Mouse (Mus musculus) macrophage (primary cell): ENCODE data around the gene Def8. TPM values are rescaled to one million over a fixed set of nuclear protein-coding genes. Genes with fewer than 3 reads are reported as not detected.
A peak's percentile ranks its signal among the peaks of the same experiment; 100 is the strongest.

Source experiments
- H3K27ac ChIP-seq: fragments of 350-480 bp; formaldehyde crosslinking; 2 replicates; pipeline ENCODE4 v1.9.0; 2021
- H3K36me3 ChIP-seq: fragments of 350-480 bp; formaldehyde crosslinking; 2 replicates; pipeline ENCODE4 v1.9.0; 2021; ENCODE audit errors: inconsistent target
- H3K4me3 ChIP-seq: fragments of 350-480 bp; formaldehyde crosslinking; 2 replicates; pipeline ENCODE4 v1.9.0; 2021; ENCODE audit errors: inconsistent target
- H3K79me2 ChIP-seq: fragments of 350-480 bp; formaldehyde crosslinking; 2 replicates; pipeline ENCODE4 v1.9.0; 2021; ENCODE audit errors: inconsistent target
- WGBS: methylation state at CpG from one replicate; pipeline ENCODE4 v1.1.7; 2026; ENCODE audit warnings: inconsistent platforms; ENCODE audit not compliant: missing documents; 5-methylcytosine and 5-hydroxymethylcytosine counted together
- polyA plus RNA-seq: library from polyadenylated mRNA; stranded (reverse); fragments of 250-400 nt; gene quantifications from 3 replicates; pipeline ENCODE4 v1.2.4, GENCODE M21; 2018; ENCODE audit warnings: inconsistent platforms
- total RNA-seq, 78 experiments: library from RNA; depleted of rRNA; stranded (reverse); fragments of 250-400 nt; gene quantifications; 1 replicate in 9 of 78; 2 replicates in 24 of 78; 3 replicates in 43 of 78; 4 replicates in 2 of 78; pipeline ENCODE4 v1.2.4; 2018; ENCODE audit warnings: inconsistent platforms in 56 of 78

Def8 gene
- total RNA-seq (2018; cell fraction: chromatin; rRNA removed): 10 to 100 TPM in 17 of 26 experiments, 1 to 10 TPM in 8, under 1 TPM in 1; 0.82 to 54.4 (median 18.3) TPM
- 10 to 100 TPM in 25 of 26 experiments, 1 to 10 TPM in 1; 9.4 to 44.3 (median 22.2) TPM for total RNA-seq (2018; cell fraction: cytosol; rRNA removed)
- 10 to 100 TPM in 18 of 26 experiments, 1 to 10 TPM in 8; 2.2 to 41.6 (median 17.1) TPM for total RNA-seq (2018; cell fraction: nucleus; rRNA removed)
- polyA plus RNA-seq: 10.3 to 15.7 TPM (median 13.9 TPM) in 3 replicates

- Histone ChIP-seq H3K36me3 (no peaks in the 10 kb centered on the region), H3K79me2 (no peaks in the 10 kb centered on the region), H3K4me3 (no peak within 1 kb of the TSS), H3K27ac (no peak within 1 kb of the TSS)
- 95% methylated on average over 7 of the region's 7 CpGs for WGBS
Observed at GRCm38 (mm10) chr8:123423441-123423840, at the start of gene Def8. TSS of gene Def8 (plus strand) at chr8:123423527.

GRCm38 (mm10) chr8:123374239-123374578, 49.1 kb upstream of the Def8 start:
- H3K27ac ChIP-seq: peak overlapping the region; percentile 90
- WGBS: under 1% methylated on average over 20 of the region's 20 CpGs
- peak overlapping the region; percentile 76 for H3K4me3 ChIP-seq
- H3K79me2 ChIP-seq: peaks cover 55% of the 10 kb centered on the region
- no peaks in the 10 kb centered on the region for H3K36me3 ChIP-seq

- 96% methylated on average over 10 of the region's 10 CpGs for WGBS
- Histone ChIP-seq H3K27ac (no peak overlapping the region), H3K4me3 (no peak overlapping the region), H3K79me2 (peaks cover 70% of the 10 kb centered on the region), H3K36me3 (peaks cover 13% of the 10 kb centered on the region; the same call in 1 of the 2 replicates)
Observed at GRCm38 (mm10) chr8:123375701-123376100, 47.6 kb upstream of the Def8 start.

- peaks cover 74% of the 10 kb centered on the region for H3K79me2 ChIP-seq
- H3K27ac ChIP-seq: no peak overlapping the region
- peaks cover 17% of the 10 kb centered on the region; the same call in 1 of the 2 replicates for H3K36me3 ChIP-seq
- WGBS: 85% methylated on average over 7 of the region's 8 CpGs
- H3K4me3 ChIP-seq: no peak overlapping the region
Observed at GRCm38 (mm10) chr8:123376106-123376505, 47.2 kb upstream of the Def8 start.

- H3K36me3 ChIP-seq: peaks cover 73% of the 10 kb centered on the region
- H3K27ac ChIP-seq: no peak overlapping the region
Observed at GRCm38 (mm10) chr8:123381711-123382110, 41.6 kb upstream of the Def8 start.

GRCm38 (mm10) chr8:123382516-123382915, 40.8 kb upstream of the Def8 start:
- H3K79me2 ChIP-seq: peaks cover 43% of the 10 kb centered on the region
- H3K36me3 ChIP-seq: peaks cover 81% of the 10 kb centered on the region
- WGBS: 98% methylated on average over 8 of the region's 8 CpGs
- no peak overlapping the region for H3K4me3 ChIP-seq
- no peak overlapping the region for H3K27ac ChIP-seq

More at GRCm38 (mm10) chr8:123381711-123382110, 41.6 kb upstream of the Def8 start:
- WGBS: 99% methylated on average over 4 of the region's 4 CpGs
- Histone ChIP-seq H3K79me2 (peaks cover 51% of the 10 kb centered on the region), H3K4me3 (no peak overlapping the region)

- peak overlapping the region; percentile 12; the same call in 1 of the 2 replicates for H3K27ac ChIP-seq
- H3K36me3 ChIP-seq: peaks cover 99% of the 10 kb centered on the region
- no peak overlapping the region for H3K4me3 ChIP-seq
- peaks cover 18% of the 10 kb centered on the region for H3K79me2 ChIP-seq
- WGBS: 71% methylated on average over 9 of the region's 9 CpGs
Observed at GRCm38 (mm10) chr8:123384883-123385540, 38.3 kb upstream of the Def8 start.

GRCm38 (mm10) chr8:123387041-123387440, 36.3 kb upstream of the Def8 start:
- 89% methylated on average over 3 of the region's 3 CpGs for WGBS
- Histone ChIP-seq H3K79me2 (no peaks in the 10 kb centered on the region), H3K4me3 (no peak overlapping the region), H3K36me3 (peaks cover 99% of the 10 kb centered on the region), H3K27ac (no peak overlapping the region)

GRCm38 (mm10) chr8:123387801-123388200, 35.5 kb upstream of the Def8 start:
- peaks cover 99% of the 10 kb centered on the region for H3K36me3 ChIP-seq

GRCm38 (mm10) chr8:123389026-123389425, 34.3 kb upstream of the Def8 start:
- Histone ChIP-seq H3K4me3 (no peak overlapping the region), H3K27ac (no peak overlapping the region), H3K36me3 (peaks cover 99% of the 10 kb centered on the region), H3K79me2 (no peaks in the 10 kb centered on the region)
- 94% methylated on average over 7 of the region's 7 CpGs for WGBS

More at GRCm38 (mm10) chr8:123387801-123388200, 35.5 kb upstream of the Def8 start:
- 93% methylated on average over 8 of the region's 8 CpGs for WGBS
- Histone ChIP-seq H3K4me3 (no peak overlapping the region), H3K79me2 (no peaks in the 10 kb centered on the region), H3K27ac (no peak overlapping the region)

GRCm38 (mm10) chr8:123398308-123398707, 25.0 kb upstream of the Def8 start:
- WGBS: 97% methylated on average over 13 of the region's 13 CpGs
- no peak overlapping the region for H3K4me3 ChIP-seq
- peaks cover 89% of the 10 kb centered on the region for H3K36me3 ChIP-seq

GRCm38 (mm10) chr8:123401936-123402335, 21.4 kb upstream of the Def8 start:
- WGBS: 93% methylated on average over 9 of the region's 9 CpGs
- no peaks in the 10 kb centered on the region for H3K79me2 ChIP-seq
- H3K4me3 ChIP-seq: no peak overlapping the region
- peaks cover 52% of the 10 kb centered on the region for H3K36me3 ChIP-seq
- H3K27ac ChIP-seq: no peak overlapping the region

More at GRCm38 (mm10) chr8:123398308-123398707, 25.0 kb upstream of the Def8 start:
- Histone ChIP-seq H3K79me2 (no peaks in the 10 kb centered on the region), H3K27ac (no peak overlapping the region)

GRCm38 (mm10) chr8:123402730-123403326, 20.5 kb upstream of the Def8 start:
- Histone ChIP-seq H3K36me3 (peaks cover 43% of the 10 kb centered on the region), H3K4me3 (no peak overlapping the region), H3K27ac (no peak overlapping the region), H3K79me2 (no peaks in the 10 kb centered on the region)
- WGBS: 91% methylated on average over 9 of the region's 9 CpGs

GRCm38 (mm10) chr8:123404521-123404920, 18.8 kb upstream of the Def8 start:
- WGBS: 61% methylated on average over 8 of the region's 8 CpGs
- H3K4me3 ChIP-seq: no peak overlapping the region

GRCm38 (mm10) chr8:123406786-123407185, 16.5 kb upstream of the Def8 start, which contains the start of gene Mc1r:
TSS of gene Mc1r (plus strand) at chr8:123407107.
- H3K36me3 ChIP-seq: peaks cover 5% of the 10 kb centered on the region
- WGBS: 16% methylated on average over 4 of the region's 4 CpGs
- H3K4me3 ChIP-seq: no peak within 1 kb of the TSS
- no peak within 1 kb of the TSS for H3K27ac ChIP-seq
- no peaks in the 10 kb centered on the region for H3K79me2 ChIP-seq

More at GRCm38 (mm10) chr8:123404521-123404920, 18.8 kb upstream of the Def8 start:
- H3K79me2 ChIP-seq: no peaks in the 10 kb centered on the region
- H3K36me3 ChIP-seq: peaks cover 27% of the 10 kb centered on the region
- no peak overlapping the region for H3K27ac ChIP-seq
